Mouse (Mus musculus) v-Abl transformed pro-B cells (cell line): ENCODE data around the gene Igf1r.
"Not testable (repeated sequence)": the region's sequence is repeated elsewhere in the genome, so short reads cannot be mapped to it uniquely, and the experiment has no call there.

Experiments used
- in situ Hi-C, 2 experiments: fragments of 400-800 bp; cut with MboI; formaldehyde crosslinking; loops; one replicate each; pipeline ENCODE4 v1.15.1; 2025; ENCODE audit not compliant: unreplicated experiment in 2 of 2

Igf1r gene

GRCm38 (mm10) chr7:68278385-68278784 is 325.8 kb downstream of the Igf1r start:
- in situ Hi-C loops = no loop called here

GRCm38 (mm10) chr7:68278908-68279307 is 326.3 kb downstream of the Igf1r start:
- in situ Hi-C loops = no loop called here

DNA sequence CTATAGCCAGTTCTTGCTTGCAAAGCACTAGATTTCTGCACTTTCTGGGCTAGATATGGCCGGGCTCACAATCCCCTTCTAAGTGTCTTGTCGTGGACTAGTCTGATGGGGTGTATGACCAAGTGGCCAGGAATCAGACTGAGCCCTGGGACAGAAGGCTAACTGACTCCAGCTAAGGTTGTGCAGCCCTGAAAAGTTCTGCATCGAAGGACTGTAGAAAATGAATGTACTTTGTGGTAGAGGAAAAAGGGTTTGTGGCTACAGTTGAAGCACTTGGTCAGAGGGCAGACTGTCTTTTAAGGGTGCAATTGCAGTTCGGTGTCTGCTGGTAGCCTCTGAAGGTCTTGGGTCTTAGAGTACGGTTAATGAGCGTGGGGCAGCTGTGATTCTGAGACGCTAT is 326.9 kb downstream of the Igf1r start:
- in situ Hi-C loops = no loop called here

DNA sequence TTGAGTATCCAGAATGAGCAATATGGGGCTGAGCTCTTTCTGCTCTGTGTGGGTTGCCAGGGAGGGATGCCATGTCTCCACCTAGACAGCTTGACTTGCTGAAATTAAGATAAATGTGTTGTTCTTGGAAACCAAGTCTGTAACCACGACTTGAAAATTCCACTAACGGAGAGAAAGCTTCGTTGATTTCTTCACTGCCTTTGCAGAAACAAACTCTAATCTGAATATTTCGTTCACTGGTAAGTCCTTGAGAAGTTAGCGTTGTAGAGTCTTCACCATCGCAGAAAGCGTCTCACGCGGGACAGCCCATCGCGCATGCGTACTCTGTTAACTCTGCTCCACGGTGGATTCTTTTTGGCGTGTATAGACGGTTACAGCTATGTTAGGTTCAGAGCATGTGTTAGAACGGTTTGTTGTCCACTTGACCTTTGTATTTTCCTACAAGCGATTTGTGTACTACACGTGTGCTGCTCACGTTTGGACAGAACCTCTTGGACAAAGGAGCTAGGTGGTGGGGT is 327.8 kb downstream of the Igf1r start:
- in situ Hi-C loops = no loop called here

GRCm38 (mm10) chr7:68281341-68281740 is 328.7 kb downstream of the Igf1r start:
- in situ Hi-C loops = no loop called here

GRCm38 (mm10) chr7:68282304-68283132 is 329.9 kb downstream of the Igf1r start:
- in situ Hi-C loops = no loop called here

- in situ Hi-C loops = not testable (repeated sequence)
Observed at GRCm38 (mm10) chr7:68283133-68283520, 330.5 kb downstream of the Igf1r start.
